Comparison of ENCODE assay signal across 9 mouse cellular contexts in the genomic region with DNA sequence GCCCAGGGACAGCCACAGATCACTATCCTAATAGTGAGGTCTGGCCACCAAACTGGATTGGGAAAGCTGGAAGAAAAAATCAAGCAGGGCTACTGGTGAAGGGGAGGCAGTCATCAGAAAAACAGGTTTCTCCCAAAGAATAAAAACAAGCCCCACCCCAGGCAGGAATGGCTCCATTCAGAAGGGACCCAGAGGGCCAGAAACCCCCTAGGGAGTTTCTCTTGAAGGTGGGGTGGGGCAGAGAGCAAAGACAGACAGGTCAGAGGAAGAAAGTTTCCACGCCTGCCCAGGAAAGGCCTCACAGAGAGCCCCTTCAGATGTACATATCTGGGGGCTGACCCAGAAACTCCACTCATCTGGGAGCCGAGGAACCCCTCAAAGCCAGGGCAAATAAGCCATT. TPM values are rescaled to one million over a fixed set of nuclear protein-coding genes. Genes with fewer than 3 reads are reported as not detected.
DNase-seq lines count a peak whose midpoint lies in the region; ATAC-seq and TF ChIP-seq lines count a peak whose summit lies in the region.
"Had no signal": no experiment of that assay in that cellular context is flagged by ENCODE, and none has a peak within 500 bp of the region (broad histone marks: within the 10 kb centered on the region; RNA-seq: fewer than 3 reads in every experiment).

No protein-coding gene starts in this region.

- H3K27ac ChIP-seq in kidney, postnatal 0 days = no peak overlapping the region
- no peak overlapping the region for H3K27ac ChIP-seq in kidney, adult 2 months (ENCODE audit: insufficient read depth, low read depth, low read length)
- peak overlapping the region; percentile 74 for H3K27ac ChIP-seq in embryonic facial prominence, embryonic 14.5 days (replicated peaks; ENCODE audit: low read depth, low read length)
- H3K27ac ChIP-seq in intestine, embryonic 14.5 days (ENCODE audit: low read depth) = no peak overlapping the region
- H3K27ac ChIP-seq in neural tube, embryonic 14.5 days (ENCODE audit: low read depth, low read length) = no peak overlapping the region
- H3K27ac ChIP-seq: liver, embryonic 15.5 days had no signal

- peaks cover 22% of the 10 kb centered on the region for H3K4me1 ChIP-seq in kidney, postnatal 0 days (replicated peaks; ENCODE audit: insufficient read depth, low read length)
- H3K4me1 ChIP-seq in kidney, adult 2 months (ENCODE audit: control insufficient read depth, insufficient read depth, low read length) = no peaks in the 10 kb centered on the region; the same call in 1 of the 2 replicates
- peaks cover 25% of the 10 kb centered on the region for H3K4me1 ChIP-seq in embryonic facial prominence, embryonic 14.5 days (ENCODE audit: control insufficient read depth, insufficient read depth, low read length)
- H3K4me1 ChIP-seq in intestine, embryonic 14.5 days (replicated peaks; ENCODE audit: control insufficient read depth, insufficient read depth, low read length) = peaks cover 41% of the 10 kb centered on the region
- H3K4me1 ChIP-seq in neural tube, embryonic 14.5 days (ENCODE audit: control insufficient read depth, insufficient read depth, low read length) = peaks cover 33% of the 10 kb centered on the region

- TF ChIP-seq CTCF in kidney, postnatal 0 days (IDR thresholded peaks at IDR 0.05; ENCODE audit: low read depth) = no peak
- no peak for TF ChIP-seq CTCF in kidney, adult 2 months (conservative IDR thresholded peaks at IDR 0.05; ENCODE audit: insufficient read depth, insufficient read length, low read depth, low read length)

- peak overlapping the region; percentile 92; the same call in 1 of the 2 replicates for H3K4me2 ChIP-seq in kidney, postnatal 0 days (ENCODE audit: low read length)
- peak overlapping the region; percentile 75 for H3K4me2 ChIP-seq in embryonic facial prominence, embryonic 14.5 days (ENCODE audit: low read depth, low read length)
- peak overlapping the region; percentile 82; the same call in 1 of the 2 replicates for H3K4me2 ChIP-seq in intestine, embryonic 14.5 days (ENCODE audit: low read length)
- H3K4me2 ChIP-seq in neural tube, embryonic 14.5 days (ENCODE audit: low read depth, low read length) = peak overlapping the region; percentile 78

- no peaks in the 10 kb centered on the region for H3K9me3 ChIP-seq in kidney, postnatal 0 days (replicated peaks; ENCODE audit: low read length)
- H3K9me3 ChIP-seq in embryonic facial prominence, embryonic 14.5 days (ENCODE audit: control insufficient read depth, low read length) = no peaks in the 10 kb centered on the region
- no peaks in the 10 kb centered on the region for H3K9me3 ChIP-seq in intestine, embryonic 14.5 days (ENCODE audit: control insufficient read depth, low read length)
- H3K9me3 ChIP-seq in neural tube, embryonic 14.5 days (ENCODE audit: control insufficient read depth, low read length) = no peaks in the 10 kb centered on the region
- H3K9me3 ChIP-seq: liver, embryonic 15.5 days had no signal

- H3K9ac ChIP-seq in kidney, postnatal 0 days (ENCODE audit: low read depth, low read length) = peak overlapping the region; percentile 66; the same call in 1 of the 2 replicates
- H3K9ac ChIP-seq in embryonic facial prominence, embryonic 14.5 days (ENCODE audit: low read depth, low read length) = peak overlapping the region; percentile 69; the same call in 1 of the 2 replicates
- no peak overlapping the region for H3K9ac ChIP-seq in intestine, embryonic 14.5 days (ENCODE audit: low read length)
- H3K9ac ChIP-seq in neural tube, embryonic 14.5 days (replicated peaks; ENCODE audit: low read depth, low read length) = peak overlapping the region; percentile 88
- H3K9ac ChIP-seq: liver, embryonic 15.5 days had no signal

- H3K36me3 ChIP-seq in kidney, postnatal 0 days (ENCODE audit: insufficient read depth, low read length) = no peaks in the 10 kb centered on the region
- no peaks in the 10 kb centered on the region for H3K36me3 ChIP-seq in kidney, adult 2 months (ENCODE audit: control insufficient read depth, insufficient read depth, low read length)
- H3K36me3 ChIP-seq in embryonic facial prominence, embryonic 14.5 days (ENCODE audit: control insufficient read depth, insufficient read depth, low read length) = no peaks in the 10 kb centered on the region
- H3K36me3 ChIP-seq in intestine, embryonic 14.5 days (ENCODE audit: control insufficient read depth, insufficient read depth, low read length) = no peaks in the 10 kb centered on the region
- no peaks in the 10 kb centered on the region for H3K36me3 ChIP-seq in neural tube, embryonic 14.5 days (ENCODE audit: control insufficient read depth, insufficient read depth, low read length)
- H3K36me3 ChIP-seq: liver, embryonic 15.5 days had no signal

- no peaks in the 10 kb centered on the region for H3K27me3 ChIP-seq in kidney, postnatal 0 days (ENCODE audit: insufficient read depth, low read length)
- no peaks in the 10 kb centered on the region for H3K27me3 ChIP-seq in kidney, adult 2 months (replicated peaks; ENCODE audit: control insufficient read depth, insufficient read depth, low read length)
- H3K27me3 ChIP-seq in embryonic facial prominence, embryonic 14.5 days (replicated peaks; ENCODE audit: control insufficient read depth, insufficient read depth, low read length) = no peaks in the 10 kb centered on the region
- no peaks in the 10 kb centered on the region for H3K27me3 ChIP-seq in intestine, embryonic 14.5 days (replicated peaks; ENCODE audit: control insufficient read depth, insufficient read depth, low read length)
- H3K27me3 ChIP-seq in neural tube, embryonic 14.5 days (ENCODE audit: control insufficient read depth, insufficient read depth, low read length) = no peaks in the 10 kb centered on the region
- H3K27me3 ChIP-seq: liver, embryonic 15.5 days had no signal

- no peak for DNase-seq in kidney, postnatal 0 days (ENCODE audit: low spot score)
- no peak for DNase-seq in kidney, adult 2 months
- DNase-seq in embryonic facial prominence, embryonic 14.5 days (ENCODE audit: low spot score) = peak; percentile 42
- DNase-seq in intestine, embryonic 14.5 days (ENCODE audit: low spot score) = no peak
- DNase-seq in right cerebral cortex, adult 18-20 months = no peak
- no peak for DNase-seq in kidney, adult 8-10 months
- DNase-seq in urinary bladder, postnatal 4 days (ENCODE audit: low spot score in 2 of 2) = no peak

- no peak for ATAC-seq in kidney, postnatal 0 days (replicated peaks; ENCODE audit: low FRiP score, low read depth)
- ATAC-seq in embryonic facial prominence, embryonic 14.5 days (ENCODE audit: low read depth) = no peak
- ATAC-seq in intestine, embryonic 14.5 days (replicated peaks; ENCODE audit: low FRiP score, low TSS enrichment, low read depth) = no peak
- no peak for ATAC-seq in neural tube, embryonic 14.5 days (ENCODE audit: low read depth)

- TF ChIP-seq POLR2A in kidney, adult 2 months (IDR thresholded peaks at IDR 0.05; ENCODE audit: low read depth, low read length) = no peak

- WGBS in kidney, postnatal 0 days = 75% methylated on average over 2 of the region's 2 CpGs
- 73% methylated on average over 2 of the region's 2 CpGs for WGBS in kidney, adult 2 months
- 62% methylated on average over 2 of the region's 2 CpGs for whole genome bisulfite sequencing in embryonic facial prominence, embryonic 14.5 days
- WGBS in intestine, embryonic 14.5 days = 74% methylated on average over 2 of the region's 2 CpGs
- 74% methylated on average over 2 of the region's 2 CpGs for WGBS in neural tube, embryonic 14.5 days

- H3K4me3 ChIP-seq in kidney, postnatal 0 days (replicated peaks; ENCODE audit: low read depth, low read length) = peak overlapping the region; percentile 50; the same call in 1 of the 2 replicates
- no peak overlapping the region for H3K4me3 ChIP-seq in kidney, adult 2 months (ENCODE audit: insufficient read depth, low read depth, low read length)
- H3K4me3 ChIP-seq in embryonic facial prominence, embryonic 14.5 days (ENCODE audit: low read depth, low read length) = peak overlapping the region; percentile 46
- no peak overlapping the region for H3K4me3 ChIP-seq in intestine, embryonic 14.5 days (ENCODE audit: low read depth, low read length)
- peak overlapping the region; percentile 64 for H3K4me3 ChIP-seq in neural tube, embryonic 14.5 days (ENCODE audit: low read depth, low read length)

RNA-seq across cellular contexts. Expression of gene Limk2, which starts 38.8 kb away (rescaled TPM):
- polyA plus RNA-seq in kidney, postnatal 0 days (2015; fragmentation: Nextera tagmentation; extraction: Ambion mirVana) = 28.8 and 31.8 TPM in 2 replicates
- polyA plus RNA-seq in kidney, adult 2 months (2012; rRNA removed) = 41.3 and 48.7 TPM in 2 replicates
- 63.8 and 74.8 TPM in 2 replicates for polyA plus RNA-seq in embryonic facial prominence, embryonic 14.5 days (2014; fragmentation: Nextera tagmentation; extraction: Ambion mirVana)
- polyA plus RNA-seq in intestine, embryonic 14.5 days (2014; fragmentation: Nextera tagmentation; extraction: Ambion mirVana) = 62.8 and 67.3 TPM in 2 replicates
- 161 and 166 TPM in 2 replicates for polyA plus RNA-seq in neural tube, embryonic 14.5 days (2014; fragmentation: Nextera tagmentation; extraction: Ambion mirVana)

RNA-seq across cellular contexts. Expression of gene Pik3ip1, which starts 40.0 kb away (rescaled TPM):
- 14.8 and 15.0 TPM in 2 replicates for polyA plus RNA-seq in kidney, postnatal 0 days (2015; fragmentation: Nextera tagmentation; extraction: Ambion mirVana)
- polyA plus RNA-seq in kidney, adult 2 months (2012; rRNA removed) = 8.5 and 12.6 TPM in 2 replicates
- polyA plus RNA-seq in embryonic facial prominence, embryonic 14.5 days (2014; fragmentation: Nextera tagmentation; extraction: Ambion mirVana) = 14.4 and 16.2 TPM in 2 replicates
- 9.9 and 14.1 TPM in 2 replicates for polyA plus RNA-seq in intestine, embryonic 14.5 days (2014; fragmentation: Nextera tagmentation; extraction: Ambion mirVana)
- polyA plus RNA-seq in neural tube, embryonic 14.5 days (2014; fragmentation: Nextera tagmentation; extraction: Ambion mirVana) = 24.2 and 29.4 TPM in 2 replicates

Comparison
In these comparisons a context has a peak if more than half of its experiments do, and no peak if none do; other contexts are left out.
1. H3K4me3 ChIP-seq: peak in kidney, postnatal 0 days (single experiment), embryonic facial prominence, embryonic 14.5 days (single experiment) and neural tube, embryonic 14.5 days (single experiment); none in kidney, adult 2 months (single experiment) and intestine, embryonic 14.5 days (single experiment).
2. Peak in every context shown above with its lines, with median percentiles within 50 percentile points of each other: H3K4me2 ChIP-seq.